Mouse (Mus musculus): Measurements from ENCODE around the gene Stard3nl.

Gene Stard3nl

DNA sequence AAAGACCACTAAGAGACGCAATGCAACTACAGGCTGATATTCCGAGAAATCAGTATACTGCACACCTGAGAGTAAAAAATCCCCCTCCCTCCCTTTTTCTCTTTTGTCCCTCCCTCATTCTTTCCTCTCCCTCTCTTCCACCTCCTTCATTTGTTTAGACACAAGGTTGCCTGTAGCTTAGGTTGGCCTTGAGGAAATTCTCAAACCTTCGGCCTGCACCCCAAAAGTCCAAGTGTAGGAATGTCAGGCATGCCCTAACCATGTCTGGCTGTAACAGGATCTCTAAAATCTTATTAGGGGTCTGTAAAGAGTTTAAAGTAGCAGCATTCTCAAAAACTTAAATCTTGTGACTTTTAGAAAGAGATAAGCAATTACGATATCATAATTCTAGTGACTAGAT lies 10.4 kb downstream of the Stard3nl start:
- 95% methylated on average over 4 of the region's 4 CpGs for WGBS

DNA sequence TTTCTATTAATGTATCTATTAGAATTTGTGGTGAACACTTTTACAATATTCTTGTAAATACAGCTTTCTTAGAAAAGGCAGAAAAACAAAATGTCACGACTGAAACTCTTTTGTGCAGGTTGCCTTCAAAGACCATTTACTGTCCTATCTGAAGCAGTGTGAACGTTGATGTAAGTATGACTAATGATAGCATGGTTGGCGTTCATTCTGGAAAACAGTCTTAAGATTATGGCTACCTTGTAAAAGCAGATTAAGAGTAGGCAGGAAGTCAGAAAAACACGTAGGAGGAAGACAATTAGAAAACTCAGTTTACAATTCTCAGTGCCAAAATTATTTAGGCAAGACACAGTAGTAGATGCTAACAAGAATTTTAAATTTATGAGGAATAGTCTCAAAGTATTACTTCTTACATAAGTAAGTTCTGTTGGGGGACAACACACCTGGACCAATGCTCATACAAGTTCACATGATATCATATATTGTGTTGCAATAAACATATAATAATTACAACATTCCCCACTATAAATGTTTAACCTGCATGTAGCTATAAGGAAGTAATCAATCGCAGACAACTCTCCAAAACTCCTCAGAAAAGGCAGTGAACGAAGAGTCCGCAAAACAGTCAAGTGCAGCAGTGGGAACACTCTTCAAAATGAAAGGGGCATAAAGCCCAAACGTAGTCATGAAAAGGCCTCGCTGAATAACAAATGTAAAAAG lies 14.3 kb downstream of the Stard3nl start:
- 68% methylated on average over 9 of the region's 9 CpGs for WGBS

DNA sequence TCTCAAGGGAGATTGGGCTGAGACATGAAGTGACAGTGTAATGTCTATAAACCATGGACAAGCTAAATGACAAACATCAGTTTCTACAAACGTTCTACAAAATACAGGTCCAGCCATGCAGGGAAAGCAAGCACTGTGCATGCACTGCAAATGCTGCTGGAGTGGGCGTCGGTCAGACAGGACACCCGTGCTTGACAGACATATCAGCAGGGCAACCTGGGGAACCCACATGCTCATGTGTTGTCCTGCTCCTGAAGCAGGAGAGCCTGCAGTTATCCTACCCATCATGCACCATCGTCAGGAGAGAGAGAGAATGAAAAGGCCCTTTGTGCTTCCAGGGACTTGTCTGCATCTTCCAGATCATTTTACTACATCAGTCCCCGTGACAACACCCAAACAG lies 16.3 kb downstream of the Stard3nl start:
- WGBS, result 74% methylated on average over 6 of the region's 6 CpGs

DNA sequence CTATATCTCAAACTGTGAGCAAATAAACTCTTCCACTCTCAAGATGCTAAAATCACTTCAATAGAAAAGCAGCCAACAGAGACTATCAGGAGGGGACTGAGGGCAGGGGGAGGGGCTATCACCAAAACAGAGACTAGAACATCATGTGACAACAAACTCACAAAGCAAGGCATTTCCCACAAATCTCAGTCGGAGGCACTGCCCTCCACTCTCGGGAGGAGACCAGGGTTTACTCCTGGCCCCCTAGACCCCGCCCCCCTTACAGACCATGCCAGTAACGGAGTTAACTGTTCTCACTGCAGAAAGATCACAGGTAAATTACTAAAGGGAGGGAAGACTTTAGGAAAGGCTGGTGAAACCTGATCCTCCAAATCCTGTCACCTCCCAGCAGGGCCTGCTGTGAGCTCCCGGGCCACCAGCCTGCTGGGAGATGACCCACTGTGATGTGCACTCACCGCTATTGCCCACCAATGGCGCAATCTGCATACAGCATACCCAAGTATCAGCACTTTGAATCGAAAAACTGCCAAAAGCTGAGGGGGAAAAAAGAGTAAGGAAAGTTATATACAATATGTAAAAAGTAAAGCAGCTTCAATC lies 23.4 kb downstream of the Stard3nl start:
- WGBS, result 58% methylated on average over 8 of the region's 8 CpGs

DNA sequence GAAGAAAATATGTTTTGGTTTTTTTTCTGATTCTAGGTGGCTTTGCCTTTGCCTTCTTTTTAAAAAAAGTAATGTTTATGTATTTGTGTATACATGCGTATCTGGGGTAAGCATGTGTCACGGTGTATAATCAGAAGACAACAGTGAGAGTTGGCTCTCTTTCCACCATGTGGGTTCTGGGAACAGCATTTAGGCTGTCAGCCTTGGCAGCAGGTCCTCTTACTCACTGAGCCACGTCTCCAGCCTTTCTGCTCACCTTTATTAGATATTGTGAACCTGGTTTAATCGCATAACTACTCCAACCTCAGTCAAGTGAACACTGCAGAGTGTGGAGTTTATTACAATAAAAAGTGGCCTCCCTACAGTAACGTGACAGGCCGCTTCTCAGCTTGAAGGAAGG lies 26.8 kb downstream of the Stard3nl start:
- whole genome bisulfite sequencing, result 75% methylated on average over 6 of the region's 6 CpGs

DNA sequence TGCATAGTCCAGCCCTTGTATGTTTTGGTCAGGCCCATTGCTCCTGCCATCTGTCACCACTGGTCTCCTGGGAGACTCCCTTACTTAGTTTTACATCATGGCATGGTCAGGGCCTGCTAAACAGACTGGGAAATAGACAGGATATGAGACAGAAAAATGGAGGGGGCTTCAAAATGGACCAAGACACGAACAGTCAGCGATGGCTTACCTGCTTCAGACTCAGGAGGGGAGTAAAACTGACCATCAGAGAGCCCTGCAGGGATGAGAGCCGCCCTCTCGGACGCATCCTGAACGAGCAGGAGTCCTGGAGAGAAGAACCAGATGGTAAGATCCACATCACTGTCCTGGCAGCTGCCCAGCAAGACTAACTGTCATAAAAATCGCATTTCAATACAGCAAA lies 28.1 kb downstream of the Stard3nl start:
- WGBS, result 66% methylated on average over 7 of the region's 7 CpGs

DNA sequence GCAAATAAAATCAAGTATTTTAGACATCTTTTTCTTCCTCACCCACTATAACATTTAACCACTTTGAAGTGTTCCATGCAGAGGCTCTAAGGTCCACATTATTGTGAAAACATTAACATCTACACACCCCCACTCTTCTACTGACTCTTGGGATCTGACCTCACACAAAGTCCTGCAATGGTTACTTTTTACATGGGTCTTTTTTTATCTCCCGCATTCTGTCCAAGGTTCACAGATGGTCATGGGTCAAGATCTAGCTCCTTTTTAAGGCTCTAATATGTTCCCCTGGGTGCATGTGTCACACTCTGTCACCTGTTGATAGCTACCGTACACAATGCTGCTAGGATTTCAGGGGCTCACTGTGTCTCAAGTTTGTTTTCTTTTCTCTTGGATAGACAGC lies 28.7 kb downstream of the Stard3nl start:
- WGBS, result 84% methylated on average over 2 of the region's 2 CpGs

DNA sequence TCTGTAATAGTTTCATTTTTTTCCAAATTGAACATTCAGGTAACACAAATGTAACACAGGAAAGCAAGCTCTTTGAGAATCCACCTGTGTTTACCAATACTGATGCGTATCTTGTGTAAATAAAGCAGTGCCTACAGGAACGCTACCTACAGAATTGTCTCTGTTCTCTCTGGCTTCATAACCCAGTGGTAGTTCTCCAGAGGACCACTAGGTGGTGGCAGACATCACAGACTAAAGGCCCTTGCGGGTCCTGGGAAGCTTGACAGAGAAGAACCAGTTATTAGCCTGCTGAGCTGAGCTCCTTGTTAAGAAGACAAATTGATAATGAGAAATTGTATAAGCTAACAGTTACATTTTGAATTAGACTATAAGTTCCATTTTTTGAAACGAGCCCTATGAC lies 30.0 kb downstream of the Stard3nl start:
- WGBS, result 21% methylated on average over 4 of the region's 4 CpGs

DNA sequence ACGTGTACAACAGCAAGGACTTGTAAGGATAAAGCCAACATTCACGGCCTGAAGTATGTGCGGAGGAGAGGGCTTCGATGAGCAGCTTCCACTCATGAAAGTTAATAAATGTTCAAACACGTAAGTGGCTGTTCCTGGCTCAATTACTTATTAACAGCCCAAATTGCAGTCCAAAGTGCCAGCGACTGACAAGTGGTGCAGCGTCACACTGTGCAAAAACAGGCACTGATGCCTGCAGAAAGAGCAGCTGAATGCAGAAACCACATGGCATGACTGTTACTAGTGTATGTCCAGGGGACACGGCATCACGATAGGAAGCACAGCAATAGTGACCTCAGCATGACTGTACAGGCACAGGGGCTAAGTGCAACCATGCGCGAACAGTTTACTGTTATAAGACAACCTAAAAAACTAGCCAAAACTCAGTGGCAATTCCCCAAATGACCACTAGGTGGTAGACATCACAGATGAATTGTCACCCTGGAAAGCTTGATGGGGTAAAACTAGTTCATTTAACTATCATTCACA lies 31.3 kb downstream of the Stard3nl start:
- WGBS, result 81% methylated on average over 11 of the region's 11 CpGs

DNA sequence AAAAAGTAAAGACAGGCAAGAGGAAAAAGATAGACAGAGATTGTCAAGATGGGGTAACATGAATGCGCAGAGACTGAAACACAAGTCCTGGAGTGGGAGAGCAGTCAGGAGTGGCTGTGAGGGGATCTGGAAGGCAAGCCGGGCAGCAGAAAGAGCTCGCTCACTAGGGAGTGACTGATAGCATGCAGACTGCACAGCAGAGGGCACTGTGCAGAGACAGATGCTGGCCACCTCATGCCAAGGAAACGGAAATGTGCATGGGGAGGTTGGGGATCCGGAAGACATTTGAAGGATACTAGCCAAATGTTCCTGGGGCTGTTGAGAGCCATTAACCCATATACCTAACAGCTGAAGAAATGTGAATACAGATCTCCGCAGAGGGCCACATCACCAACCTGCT lies 33.2 kb downstream of the Stard3nl start:
- WGBS, result 51% methylated on average over 6 of the region's 6 CpGs

DNA sequence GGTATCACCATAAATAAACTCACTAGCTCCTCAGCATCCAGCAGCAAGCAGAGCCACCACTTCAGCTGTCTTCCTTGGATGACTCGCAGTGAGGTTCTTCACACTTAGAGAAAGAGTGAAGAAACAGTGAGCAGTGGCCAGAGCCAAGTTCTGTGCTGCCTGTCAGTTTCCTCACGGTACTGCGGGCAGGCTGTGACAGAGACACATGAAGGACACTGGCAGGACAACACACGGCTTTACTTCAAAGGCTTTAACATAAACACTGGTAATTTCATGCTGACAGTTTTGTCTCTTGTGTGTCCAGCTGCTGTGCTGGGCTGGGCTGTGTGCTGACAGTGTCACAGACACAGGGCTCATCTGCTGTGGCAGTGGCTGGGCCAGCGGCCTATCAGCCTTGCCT lies 37.6 kb downstream of the Stard3nl start:
- WGBS, result 52% methylated on average over 5 of the region's 5 CpGs

DNA sequence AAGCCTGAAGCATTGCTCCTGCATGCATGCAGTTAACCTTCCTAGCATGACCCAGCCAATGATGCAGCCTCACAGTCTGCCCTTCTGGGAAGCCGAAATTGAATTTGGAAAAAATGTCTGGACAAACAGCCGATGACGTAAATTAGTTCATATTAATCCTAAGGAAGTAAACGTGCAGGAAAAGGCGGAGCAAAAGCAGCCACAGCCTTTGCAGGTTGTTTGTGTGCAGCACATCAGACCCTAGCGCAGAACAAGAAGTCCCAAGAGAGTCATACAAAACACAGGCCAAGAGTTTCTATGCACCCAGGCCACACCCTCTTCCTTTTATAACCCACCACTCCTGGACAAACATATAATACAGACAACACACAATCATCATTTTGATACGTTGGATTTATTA lies 38.3 kb downstream of the Stard3nl start:
- 75% methylated on average over 7 of the region's 7 CpGs for WGBS

DNA sequence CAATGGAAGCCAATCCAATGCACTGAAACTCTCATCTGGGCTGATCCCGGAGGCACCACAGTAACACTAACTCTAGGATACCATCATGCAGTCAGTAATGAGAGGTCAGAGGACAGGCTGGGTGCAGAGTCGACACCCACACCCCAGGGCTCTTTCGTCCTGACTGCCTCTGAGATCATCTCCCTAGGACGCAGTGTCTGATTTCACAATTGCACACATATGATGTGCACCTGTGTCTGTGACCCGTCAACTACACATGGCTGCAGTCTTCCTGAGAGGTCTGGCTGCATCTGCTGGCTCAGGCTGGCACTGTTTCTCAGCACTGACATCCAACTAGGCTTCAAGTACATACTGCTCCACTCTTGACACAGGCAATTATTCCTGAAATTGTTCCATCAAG lies 38.9 kb downstream of the Stard3nl start:
- 82% methylated on average over 5 of the region's 5 CpGs for WGBS

DNA sequence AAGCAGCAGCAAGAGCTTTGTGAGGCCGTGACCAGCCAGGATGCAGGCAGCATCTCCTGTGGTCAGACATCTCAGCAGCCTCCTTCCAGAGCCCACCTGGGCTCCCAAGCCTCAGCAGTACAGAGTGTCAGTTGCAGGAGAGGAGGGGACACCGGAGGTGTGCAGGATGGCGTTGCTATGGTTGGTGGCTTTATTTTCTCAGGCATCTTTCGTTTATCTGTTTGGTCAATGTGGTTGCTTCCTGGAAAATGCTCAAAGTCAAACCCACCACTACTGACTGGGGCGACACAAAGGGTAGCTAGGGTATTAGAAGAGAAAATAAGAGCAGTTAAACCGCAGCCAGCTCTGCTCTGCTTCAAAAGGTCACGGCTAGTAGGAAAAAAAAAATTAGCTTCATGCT lies 39.5 kb downstream of the Stard3nl start:
- WGBS, result 84% methylated on average over 7 of the region's 7 CpGs

DNA sequence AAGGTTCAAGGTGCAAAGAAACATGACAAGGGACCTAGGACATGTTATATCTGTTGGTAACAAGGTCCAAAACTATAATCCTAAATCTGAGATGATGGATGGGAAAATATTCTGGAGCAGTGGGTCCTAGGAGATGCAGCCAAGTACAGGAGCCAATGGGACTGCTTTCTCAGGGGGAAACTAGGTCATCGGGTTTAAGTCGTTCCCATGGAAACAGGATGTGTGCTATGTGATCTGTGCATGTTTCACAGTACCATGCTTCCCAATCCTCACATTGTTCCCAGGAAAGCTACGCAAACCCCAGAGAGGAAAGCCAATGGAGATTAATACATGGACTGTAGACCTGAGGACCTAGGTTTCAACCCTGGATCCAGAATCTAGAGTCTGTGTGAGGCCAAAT lies 42.8 kb downstream of the Stard3nl start:
- WGBS, result 55% methylated on average over 3 of the region's 3 CpGs

DNA sequence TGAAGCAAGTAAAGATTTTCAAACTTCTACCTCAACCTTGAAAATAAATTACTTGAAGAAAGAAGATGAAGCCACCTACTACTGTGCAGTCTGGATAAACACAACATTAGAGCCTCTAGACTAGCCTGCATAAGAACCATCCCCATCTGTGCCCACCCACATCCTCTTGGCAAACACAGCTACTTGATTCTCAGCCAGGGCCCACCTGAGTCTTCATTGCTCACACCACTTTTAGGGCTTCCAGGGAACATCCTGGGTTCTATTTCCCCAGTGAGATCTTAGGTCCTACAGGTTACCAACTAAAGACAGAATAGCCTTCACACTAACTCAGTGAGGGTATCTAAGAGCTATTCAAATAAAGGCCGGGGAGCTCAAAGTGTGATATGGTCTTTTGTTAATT lies 55.2 kb downstream of the Stard3nl start:
- 73% methylated on average over 1 of the region's 1 CpGs for WGBS

DNA sequence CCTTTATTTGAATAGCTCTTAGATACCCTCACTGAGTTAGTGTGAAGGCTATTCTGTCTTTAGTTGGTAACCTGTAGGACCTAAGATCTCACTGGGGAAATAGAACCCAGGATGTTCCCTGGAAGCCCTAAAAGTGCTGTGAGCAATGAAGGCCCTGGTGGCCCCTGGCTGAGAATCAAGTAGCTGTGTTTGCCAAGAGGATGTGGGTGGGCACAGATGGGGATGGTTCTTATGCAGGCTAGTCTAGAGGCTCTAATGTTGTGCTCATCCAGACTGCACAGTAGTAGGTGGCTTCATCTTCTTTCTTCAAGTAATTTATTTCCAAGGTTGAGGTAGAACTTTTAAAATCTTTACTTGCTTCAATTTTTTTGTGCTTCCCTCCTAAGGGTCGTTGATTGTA lies 59.3 kb downstream of the Stard3nl start:
- WGBS, result 66% methylated on average over 1 of the region's 1 CpGs

Measured in cerebral cortex, adult 2 months (tissue).